In genomic region chr4:151861806-151862739, GRCm38 (mm10) we compare ENCODE assay signal across 1 mouse cellular context.
TF ChIP-seq lines count a peak whose summit lies in the region.

Camta1 (minus strand) TSS chr4:151861876.

TF ChIP-seq in CH12.LX, 34 proteins besides CTCF, POLR2A, EP300 and RAD21 (continued from another document):
- TF ChIP-seq CHD2 (IDR thresholded peaks at IDR 0.05; ENCODE audit: low read length) = peak; percentile 96
- no peak for TF ChIP-seq ZNF384 (IDR thresholded peaks at IDR 0.05; ENCODE audit: low read depth, low read length)
- peak; percentile 88 for TF ChIP-seq BHLHE40 (IDR thresholded peaks at IDR 0.05; ENCODE audit: low read depth, low read length)
- peak; percentile 52; the same call in 1 of the 2 replicates for TF ChIP-seq NELFE (IDR thresholded peaks at IDR 0.05; ENCODE audit: low read depth, low read length)
- TF ChIP-seq ZC3H11A (IDR thresholded peaks at IDR 0.05; ENCODE audit: low read depth, low read length) = no peak
- TF ChIP-seq CHD1 (IDR thresholded peaks at IDR 0.05; ENCODE audit: low read depth, low read length) = no peak
- no peak for TF ChIP-seq MAFK (IDR thresholded peaks at IDR 0.05; ENCODE audit: insufficient replicate concordance, low read length)
- TF ChIP-seq TCF12 (IDR thresholded peaks at IDR 0.05; ENCODE audit: low read depth, low read length) = peak; percentile 58; the same call in 1 of the 2 replicates
- 0 out of 2 replicates have a peak, but pooled peaks have one; percentile 49 for TF ChIP-seq IRF4 (IDR thresholded peaks at IDR 0.05; ENCODE audit: low read depth, low read length)
- no peak for TF ChIP-seq ZKSCAN1 (IDR thresholded peaks at IDR 0.05; ENCODE audit: borderline replicate concordance, low read depth, low read length)
- peak; percentile 87 for TF ChIP-seq MEF2A (IDR thresholded peaks at IDR 0.05; ENCODE audit: borderline replicate concordance, low read depth, low read length)
- no peak for TF ChIP-seq SMC3 (IDR thresholded peaks at IDR 0.05; ENCODE audit: low read depth, low read length)
TF ChIP-seq in CH12.LX: peak in this region for 21.
